Mouse (Mus musculus) megakaryocyte progenitor cell, adult 5-6 weeks (primary cell): ENCODE data around the gene Gpr179. TPM values are rescaled to one million over a fixed set of nuclear protein-coding genes. Genes with fewer than 3 reads are reported as not detected.

Source experiments
- ATAC-seq: replicated peaks from 2 replicates; pipeline ENCODE4 v1.8.0; 2016; ENCODE audit warnings: mild to moderate bottlenecking, moderate TSS enrichment, inconsistent platforms; ENCODE audit not compliant: poor library complexity
- total RNA-seq, 2 experiments: library from RNA; stranded (forward) in 1 of 2; stranded (reverse) in 1 of 2; fragments of 157-497, 149-512 nt in 1 of 2; fragments of 200-1000 nt in 1 of 2; gene quantifications; 2 replicates each; pipeline versions ENCODE4 v1.2.3 to v1.2.4; 2015 to 2017

The Gpr179 gene
- total RNA-seq (2015) (0.02 and 0.05 TPM in 2 replicates), total RNA-seq (2017) (0.10 TPM in 1 of 2 replicates, not detected in the other)

DNA sequence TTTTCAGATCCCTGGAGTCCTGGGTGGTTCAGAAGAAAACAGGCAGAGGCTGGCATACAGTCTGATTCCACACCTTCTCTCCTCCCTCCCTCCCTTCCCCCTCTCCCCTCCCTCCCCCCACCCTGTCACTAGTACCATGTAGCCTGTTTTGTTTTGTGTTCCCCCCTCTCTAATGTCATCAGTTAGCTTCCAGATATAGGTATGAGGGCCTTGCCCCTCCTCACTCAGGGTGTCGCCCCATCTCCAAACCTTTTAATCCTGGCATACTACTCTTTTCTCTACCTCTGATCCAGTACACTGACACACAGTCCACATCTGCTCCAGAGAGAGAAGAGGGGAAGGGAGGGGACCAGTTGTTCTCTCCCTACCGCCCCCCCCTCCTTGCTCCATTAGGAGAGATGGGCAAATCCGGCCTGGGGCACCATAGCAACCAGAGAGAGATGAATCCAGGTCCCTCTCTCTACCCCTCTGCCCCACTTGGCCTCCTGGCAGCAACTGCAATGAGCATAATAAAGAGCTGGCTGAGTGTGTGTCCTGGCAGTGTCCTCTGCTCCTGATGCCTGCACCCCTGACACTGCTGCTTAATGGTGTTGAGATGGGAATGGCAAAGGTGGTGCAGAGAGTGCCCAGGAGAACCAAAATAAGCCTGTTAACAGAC, at the start of gene Gpr179:
TSS of gene Gpr179 (minus strand) at position 51 of the 658 bp plus-strand sequence.
- no peak for ATAC-seq

DNA sequence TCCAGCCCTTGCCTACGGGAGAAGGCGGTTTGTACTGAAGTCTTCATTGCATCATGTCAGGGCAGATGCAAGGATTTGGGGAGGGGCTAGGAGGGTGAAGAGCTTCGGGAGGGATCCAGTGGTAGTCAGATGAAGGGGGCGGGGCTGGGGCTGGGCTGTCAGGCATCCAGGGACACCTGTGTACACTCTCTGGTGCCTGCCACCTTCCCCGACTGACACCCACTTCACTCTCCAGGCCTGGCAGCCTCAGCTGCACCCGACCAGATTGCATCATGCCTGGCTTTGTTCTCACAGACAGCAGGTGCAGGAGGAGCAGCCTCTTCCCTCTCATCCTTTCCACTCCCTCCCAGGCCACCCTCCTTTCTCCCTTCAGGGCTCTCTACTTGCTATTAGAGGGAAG, 49.2 kb upstream of the Gpr179 start:
- ATAC-seq: 0 out of 2 replicates have a peak, but pooled peaks have one; percentile 18

DNA sequence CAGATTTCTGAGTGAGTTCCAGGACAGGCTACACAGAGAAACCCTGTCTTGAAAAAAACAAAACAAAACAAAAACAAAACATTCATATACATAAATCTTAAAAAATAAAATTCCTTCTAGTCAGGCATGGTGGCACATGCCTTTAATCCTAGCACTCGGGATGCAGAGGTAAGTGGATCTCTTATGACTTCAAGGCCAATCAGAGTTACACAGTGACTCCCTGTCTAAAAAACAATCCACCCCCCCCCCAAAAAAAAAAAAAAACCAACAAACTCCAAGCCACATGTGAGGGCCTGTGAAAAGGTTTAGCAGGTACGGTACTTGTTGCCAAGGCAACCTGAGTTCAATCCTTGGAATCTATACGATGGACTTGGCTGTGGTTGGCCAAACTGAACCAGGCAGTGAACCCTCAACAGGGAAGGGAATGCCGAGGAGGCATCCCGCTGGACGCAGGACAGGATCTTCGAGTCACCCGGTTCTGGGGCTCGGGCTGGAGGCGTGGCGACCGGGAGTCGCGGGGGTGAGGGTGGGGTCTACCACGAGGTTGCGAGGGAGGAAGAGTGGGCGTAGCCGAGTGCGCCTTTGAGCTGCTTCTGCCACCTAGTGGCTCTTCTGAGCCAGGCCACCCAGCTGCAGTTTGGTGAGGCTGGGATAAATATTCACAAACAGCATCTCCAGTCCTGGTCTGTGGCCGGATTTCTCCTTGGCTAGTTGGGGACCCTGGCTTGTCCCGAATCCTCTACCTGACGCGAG, 48.3 kb upstream of the Gpr179 start:
- peak; percentile 95 for ATAC-seq

DNA sequence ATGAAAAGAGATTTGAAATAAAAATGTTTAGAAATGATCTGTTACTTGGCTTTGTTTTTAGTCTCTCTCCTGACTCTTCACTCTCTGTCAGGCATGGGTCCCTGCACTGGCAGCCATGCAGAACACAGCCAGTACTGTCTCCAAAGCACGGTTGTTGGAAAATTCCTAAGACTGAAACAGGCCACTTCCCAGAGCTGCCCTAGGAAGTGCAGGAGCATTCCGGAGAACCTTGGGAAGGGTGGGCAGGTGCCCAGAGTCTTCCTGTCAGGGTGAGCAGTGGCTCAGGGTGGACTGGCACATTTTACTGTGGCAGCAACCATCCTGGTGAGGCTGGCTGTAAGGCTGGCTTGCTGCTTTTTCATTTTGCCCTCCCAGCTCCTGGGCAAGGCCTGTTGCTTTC, 46.6 kb upstream of the Gpr179 start:
- ATAC-seq: no peak

DNA sequence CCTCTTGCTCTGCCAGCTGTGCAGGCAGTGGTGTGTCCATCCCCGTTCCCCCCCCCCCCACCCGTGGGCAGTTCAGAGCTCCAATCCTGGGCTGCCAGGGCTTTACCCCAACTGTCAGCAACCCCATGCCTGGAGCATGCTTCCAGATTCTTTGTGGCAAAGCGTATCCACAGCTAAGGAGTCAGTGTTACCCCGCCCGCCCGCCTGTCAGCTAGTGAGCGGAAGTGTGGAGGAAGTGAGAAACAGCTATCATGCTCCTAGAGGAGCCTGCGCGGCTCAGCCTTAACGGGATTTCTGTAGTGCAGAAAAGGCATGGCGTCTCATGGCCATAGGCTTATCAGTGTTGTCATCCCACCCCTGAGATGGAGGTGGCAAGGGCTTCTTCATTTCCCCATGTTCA, 42.3 kb upstream of the Gpr179 start:
- ATAC-seq: peak; percentile 66

DNA sequence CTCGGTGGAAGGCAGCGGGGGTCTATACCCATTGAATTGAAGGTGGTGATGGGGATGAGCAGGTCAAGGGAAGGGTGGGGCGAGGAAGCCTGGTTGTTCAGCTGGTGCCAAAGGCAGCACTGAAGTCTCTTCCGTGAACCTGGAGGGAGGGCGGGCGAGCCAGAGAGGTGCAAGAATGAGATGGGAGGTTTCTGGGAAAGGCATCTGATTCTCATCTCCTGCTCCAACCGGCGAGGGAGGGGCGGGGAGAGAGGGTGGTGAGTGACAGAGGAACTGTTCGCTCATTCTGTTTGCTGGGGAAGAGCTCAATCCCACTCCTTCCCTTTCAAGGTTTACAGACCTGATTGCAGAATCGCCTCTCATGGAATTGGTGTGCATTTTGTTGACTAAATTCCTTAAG, 41.8 kb upstream of the Gpr179 start:
- no peak for ATAC-seq

DNA sequence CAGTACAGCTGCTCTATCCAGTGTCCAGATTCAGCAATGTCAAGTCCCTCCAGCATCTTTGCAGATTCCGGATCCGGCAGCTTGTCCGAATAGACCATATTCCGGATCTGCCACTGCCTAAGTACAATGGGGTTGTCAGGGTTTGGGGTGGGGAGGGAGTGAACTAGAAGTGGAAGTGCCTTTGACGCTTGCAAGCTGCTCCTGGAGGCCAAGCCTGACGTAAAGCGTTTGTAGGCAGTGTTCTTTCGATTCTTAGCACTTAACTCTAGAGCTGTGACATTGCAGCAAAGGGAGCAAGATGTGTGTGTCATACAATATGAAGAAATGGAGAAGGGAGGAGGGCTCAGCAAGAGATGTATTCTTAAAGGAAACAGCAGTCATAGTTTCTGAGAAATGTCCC, 37.2 kb upstream of the Gpr179 start:
- no peak for ATAC-seq

DNA sequence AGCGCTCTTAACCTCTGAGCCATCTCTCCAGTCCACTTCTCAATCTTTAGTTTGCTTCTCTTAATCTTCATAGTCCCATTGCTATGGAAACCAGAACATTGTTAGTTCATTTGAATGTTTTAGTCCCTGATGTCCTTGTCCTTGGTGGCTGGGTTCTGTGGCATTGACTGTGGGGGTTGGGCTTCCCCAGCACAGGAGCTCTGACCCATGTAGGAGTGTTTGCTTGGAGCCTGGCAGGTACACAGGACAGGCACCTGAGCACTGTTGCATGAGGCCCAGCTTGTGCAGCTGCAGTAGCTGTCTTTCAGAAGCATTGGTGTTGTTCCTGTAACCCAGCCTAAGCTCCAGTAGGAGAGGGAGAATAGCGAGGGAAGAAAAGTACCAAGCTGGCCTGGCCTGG, 35.9 kb upstream of the Gpr179 start:
- no peak for ATAC-seq

DNA sequence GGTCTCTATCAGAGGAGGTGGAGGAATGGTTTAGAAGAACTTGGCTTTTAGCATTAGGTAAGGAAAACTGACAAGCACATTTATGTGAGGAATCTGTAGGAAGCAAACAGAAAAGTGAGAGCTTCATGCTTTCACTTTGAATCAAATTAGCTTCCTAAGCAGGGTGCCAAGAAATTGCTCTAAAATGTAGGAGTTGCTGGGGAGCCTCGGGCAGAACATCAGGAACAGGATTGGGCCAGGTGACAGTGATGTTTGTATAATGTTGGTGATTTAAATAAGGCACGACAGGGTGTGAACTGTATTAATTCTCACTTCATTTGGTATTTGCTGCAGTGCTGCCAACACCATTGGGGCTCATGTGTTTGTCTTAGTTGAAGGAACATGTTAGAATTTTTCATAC, 31.9 kb upstream of the Gpr179 start:
- ATAC-seq: no peak

DNA sequence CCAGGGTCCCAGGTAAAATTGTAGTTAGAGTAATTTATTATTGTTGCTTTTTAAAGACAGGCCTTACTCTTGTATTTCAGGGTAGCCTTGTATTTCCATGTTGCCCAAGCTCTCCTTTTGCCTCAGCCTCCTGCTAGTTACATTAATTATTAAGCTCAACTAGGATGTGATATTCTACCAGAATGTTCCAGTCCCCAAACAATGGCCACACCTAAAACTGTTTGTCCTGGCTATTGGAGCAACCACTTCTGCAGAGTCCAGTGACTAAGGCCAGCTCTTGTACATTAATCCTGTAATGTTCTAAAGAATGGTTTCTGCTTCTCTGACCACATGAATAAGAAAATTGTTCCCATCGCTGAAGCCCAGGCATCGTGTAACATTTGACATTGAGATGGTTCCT, 31.1 kb upstream of the Gpr179 start:
- no peak for ATAC-seq

DNA sequence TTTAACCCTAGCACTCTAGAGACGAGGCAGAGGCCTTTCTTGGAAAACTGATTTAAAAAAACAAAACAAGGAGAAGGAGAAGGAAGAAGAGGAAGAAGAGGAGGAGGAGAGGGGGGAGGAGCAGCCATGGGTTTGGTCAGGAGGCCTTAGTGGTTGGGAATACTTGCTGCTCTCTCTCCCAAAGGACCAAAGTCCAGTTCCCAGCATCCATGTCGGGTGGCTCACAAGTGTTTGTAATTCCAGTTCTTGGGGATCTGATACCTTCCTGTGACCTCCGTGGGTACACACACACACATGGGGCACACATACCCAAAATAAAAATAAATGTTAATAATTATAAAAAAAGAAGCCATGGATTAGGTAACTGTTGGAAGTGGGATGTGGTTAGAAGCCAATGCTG, 28.2 kb upstream of the Gpr179 start:
- no peak for ATAC-seq

DNA sequence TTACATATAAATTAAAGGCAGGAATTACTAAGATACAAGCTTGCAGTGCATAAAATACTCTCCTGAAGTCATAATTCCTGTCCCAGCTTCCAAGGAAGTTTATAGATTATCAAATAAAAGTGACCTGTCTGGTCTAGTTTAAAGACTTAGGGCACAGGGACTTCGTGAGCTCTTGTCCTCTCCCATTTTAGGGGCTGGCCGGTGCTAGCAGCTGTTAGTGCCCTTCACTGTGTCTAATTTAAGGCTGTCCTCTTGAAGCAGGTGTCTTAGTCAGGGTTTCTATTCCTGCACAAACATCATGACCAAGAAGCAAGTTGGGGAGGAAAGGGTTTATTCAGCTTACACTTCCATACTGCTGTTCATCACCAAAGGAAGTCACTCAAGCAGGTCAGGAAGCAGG, 21.5 kb upstream of the Gpr179 start:
- no peak for ATAC-seq

DNA sequence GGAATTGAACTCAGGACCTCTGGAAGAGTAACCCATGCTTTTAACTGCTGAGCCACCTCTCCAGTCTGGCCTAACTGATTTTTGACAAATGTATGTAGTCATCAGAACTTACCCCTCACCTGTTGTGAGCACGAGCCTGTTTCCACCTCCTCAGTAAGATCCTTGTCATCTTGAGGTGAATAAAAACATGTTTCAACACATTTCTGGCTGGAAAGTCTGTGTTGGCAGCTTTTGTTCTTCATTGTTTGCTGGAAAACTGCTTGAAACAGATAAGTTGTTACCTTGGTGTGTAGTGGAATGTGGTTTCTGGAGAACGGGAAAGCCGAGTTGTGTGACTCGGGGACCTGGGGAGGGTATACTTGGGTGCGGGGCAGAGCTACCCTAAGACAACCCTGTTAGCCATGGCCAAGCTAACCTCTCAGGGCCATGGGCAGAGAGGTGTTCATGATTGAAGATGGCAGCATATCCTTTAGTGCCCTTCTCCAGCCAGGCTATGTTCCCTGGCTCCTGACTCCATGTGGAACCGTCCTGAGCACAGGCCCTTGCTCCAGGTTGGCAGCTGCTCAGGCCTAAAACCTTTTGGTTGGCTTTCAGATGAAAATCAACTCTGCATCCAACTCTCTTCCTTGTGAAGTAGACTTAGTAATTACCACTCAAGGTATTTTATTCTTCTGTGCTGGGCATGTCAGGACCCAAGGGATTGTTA, 20.4 kb upstream of the Gpr179 start:
- ATAC-seq: no peak

DNA sequence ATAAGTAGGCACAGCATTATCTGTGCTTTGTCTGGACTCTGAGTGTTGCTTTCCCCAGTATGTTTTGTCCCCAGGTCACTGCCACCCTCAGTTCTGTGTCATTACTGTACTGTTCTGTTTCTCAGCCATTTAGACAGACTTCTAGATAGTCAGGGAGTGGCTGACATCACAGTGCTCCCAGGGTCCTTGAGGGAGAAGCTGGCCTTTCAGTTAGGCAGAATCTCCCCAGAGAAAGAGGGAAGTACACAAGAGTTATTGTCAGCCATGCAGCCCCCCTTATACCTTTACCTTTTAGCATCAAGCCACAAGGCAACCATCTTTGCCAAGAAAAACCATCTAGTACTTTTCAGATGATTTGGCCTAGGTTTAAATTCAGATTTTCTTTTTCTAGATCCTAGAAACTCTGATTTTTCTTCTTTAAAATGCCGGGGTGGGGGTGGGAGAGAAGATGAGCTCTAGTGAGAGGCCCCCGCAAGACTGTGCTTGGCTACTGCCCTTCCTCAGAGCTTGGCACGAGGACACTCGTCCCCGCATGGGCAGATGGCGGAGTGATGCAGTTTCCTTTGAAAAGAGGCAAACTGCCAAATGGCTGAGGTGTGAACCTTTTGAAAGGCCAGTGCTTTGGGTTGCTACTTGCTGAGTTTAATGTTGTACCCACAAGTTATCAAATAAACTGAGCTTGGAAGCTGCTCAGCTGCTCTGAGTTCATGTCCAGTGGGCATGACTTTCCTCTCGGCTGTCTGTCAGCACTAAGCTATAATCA, 18.6 kb upstream of the Gpr179 start:
- no peak for ATAC-seq

DNA sequence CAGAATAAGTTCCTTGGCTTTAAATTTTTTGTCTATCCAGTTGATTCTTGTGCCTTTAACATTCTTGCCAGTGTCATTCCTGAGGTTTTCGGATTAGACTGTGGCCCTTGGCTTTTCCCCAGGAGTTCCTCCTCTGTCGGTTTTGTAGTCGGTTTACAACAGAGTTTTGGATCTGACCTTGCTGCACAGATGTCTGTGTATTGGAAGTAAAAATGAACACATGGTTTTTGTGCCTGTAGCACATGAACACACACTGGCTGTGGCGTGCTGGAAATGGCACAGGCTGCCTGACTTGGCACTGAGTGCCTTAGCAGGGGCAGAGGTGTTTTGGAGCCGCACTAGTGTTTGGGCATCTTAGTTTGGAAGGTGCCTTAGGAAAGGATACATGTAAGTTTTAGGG, 16.6 kb upstream of the Gpr179 start:
- ATAC-seq: no peak

DNA sequence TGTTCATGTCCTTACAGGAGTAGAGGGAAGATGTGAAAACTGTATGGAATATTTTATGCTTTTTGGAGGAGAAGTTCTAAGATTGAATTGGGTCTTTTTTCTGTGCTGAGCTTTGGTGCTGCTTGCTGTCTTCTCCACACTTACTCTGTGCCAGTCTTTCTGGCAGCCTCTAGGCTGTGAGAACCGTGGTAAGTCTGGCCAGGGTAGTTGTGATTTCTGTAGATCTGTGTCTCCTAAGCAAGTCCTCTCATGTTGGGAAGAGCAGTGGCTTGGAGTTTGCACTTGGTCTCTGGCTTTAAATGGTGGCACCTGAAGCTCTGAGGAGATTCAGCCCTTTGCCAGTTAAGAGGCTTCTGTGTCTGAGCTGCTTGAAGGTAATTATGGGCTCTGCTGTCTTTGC, 13.7 kb upstream of the Gpr179 start:
- ATAC-seq: no peak

DNA sequence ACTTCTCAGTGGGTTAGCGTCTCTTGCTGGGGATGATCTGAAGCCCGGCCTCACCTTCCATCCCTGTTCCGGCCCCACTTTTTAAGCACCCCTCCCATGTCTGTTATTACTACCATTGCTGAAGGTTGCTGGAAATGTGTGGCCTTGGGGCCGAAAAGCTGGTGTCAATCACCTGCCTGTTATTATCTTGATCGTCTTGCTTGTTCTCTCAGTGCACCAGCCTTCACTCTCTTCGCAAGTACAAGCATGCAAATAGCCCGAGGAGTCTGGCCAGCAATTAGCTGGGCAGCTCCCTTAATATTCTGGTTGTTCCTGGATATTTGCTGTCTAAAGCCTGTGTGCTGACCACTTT, 11.7 kb upstream of the Gpr179 start:
- peak; percentile 1; the same call in 1 of the 2 replicates for ATAC-seq

DNA sequence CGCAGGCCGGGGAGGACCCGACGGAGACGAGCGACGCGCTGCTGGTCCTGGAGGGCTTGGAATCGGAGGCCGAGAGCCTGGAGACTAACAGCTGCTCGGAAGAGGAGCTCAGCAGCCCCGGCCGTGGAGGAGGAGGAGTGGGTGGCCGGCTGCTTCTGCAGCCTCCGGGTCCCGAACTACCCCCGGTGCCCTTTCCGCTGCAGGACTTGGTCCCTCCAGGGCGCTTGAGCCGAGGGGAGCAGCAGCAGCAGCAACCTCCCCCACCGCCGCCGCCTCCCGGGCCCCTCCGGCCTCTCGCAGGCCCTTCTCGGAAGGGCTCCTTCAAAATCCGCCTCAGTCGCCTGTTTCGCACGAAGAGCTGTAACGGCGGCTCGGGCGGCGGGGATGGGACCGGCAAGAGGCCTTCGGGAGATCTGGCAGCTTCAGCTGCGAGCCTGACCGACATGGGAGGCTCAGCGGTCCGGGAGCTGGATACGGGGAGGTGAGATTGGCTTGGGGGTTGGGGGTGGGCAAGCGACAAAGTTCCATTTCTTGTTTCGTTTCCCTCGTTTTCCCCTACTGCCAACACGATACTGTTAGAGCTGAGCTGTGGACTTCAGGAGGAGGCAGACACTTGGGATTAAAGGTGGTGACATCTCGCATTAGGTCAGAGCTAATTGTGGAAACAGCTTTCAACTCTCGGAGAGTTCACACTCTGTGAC, 11.2 kb upstream of the Gpr179 start:
- ATAC-seq: peak; percentile 15

DNA sequence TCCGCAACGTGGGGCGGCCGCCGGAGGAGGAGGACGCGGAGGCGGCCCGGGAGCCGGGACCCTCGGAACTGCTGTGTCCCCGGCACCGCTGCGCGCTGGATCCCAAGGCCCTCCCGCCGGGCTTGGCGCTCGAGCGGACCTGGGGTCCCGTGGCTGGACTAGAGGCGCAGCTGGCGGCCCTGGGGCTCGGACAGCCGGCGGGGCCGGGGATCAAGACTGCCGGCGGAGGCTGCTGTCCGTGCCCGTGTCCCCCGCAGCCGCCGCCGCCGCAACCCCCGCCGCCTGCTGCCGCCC, 10.7 kb upstream of the Gpr179 start:
- ATAC-seq: no peak

DNA sequence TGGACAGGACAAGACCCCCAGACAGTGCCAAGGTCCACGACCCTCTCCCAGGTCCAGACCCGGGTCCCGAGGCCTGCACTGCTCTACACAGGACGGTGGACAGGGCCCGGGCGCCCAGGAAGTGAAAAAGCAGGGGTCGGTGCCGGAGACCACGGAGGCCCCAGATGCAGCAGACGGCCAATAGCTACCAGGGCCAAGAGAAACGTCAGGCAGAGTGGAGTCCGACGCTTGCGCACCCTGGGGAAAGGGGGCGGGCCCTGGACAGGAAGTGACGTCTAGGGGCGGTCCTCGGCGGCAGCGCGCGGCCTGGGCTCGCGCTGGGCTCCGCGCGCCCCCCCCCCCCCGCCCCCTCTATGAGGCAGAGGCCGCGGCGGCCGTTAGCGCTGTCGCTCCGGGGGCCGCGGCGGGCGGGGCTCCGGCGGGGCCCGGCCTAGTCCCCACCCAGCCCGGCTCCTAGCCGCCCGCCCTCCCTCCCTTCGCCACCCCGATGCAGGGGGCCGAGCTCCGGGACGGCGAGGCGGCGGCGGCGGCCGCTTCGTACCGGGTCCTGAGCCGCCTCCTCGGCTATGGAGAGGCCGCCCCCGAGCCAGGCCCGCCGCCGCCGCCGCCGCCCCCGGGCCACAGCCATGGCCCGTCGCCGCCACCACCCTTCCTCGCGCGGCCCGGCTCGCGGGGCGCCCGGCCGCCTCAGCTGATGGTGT, 10.2 kb upstream of the Gpr179 start, which contains the start of gene Socs7:
TSS of gene Socs7 (plus strand) at position 604 of the 701 bp plus-strand sequence.
- ATAC-seq: peak; percentile 92
